Mouse (Mus musculus) olfactory bulb, adult 2 months (tissue): ENCODE measurements around the gene Syk.

Source experiments
- CTCF ChIP-seq: fragments of 200-500 bp; IDR thresholded peaks from 2 replicates; pipeline ENCODE4 v1.5.1; 2012; ENCODE audit warnings: low read depth, mild to moderate bottlenecking, low read length, moderate library complexity; ENCODE audit not compliant: insufficient read depth
- POLR2A ChIP-seq: fragments of 200-500 bp; IDR thresholded peaks from 2 replicates; pipeline ENCODE4 v1.6.1; 2012; ENCODE audit warnings: mild to moderate bottlenecking, low read depth, low read length, moderate library complexity; ENCODE audit not compliant: insufficient read depth

GRCm38 (mm10) chr13:52597092-52597678 lies 14.2 kb downstream of the Syk start:
- no peak for TF ChIP-seq POLR2A
- TF ChIP-seq CTCF = no peak
